Mouse (Mus musculus) skeletal muscle tissue, postnatal 0 days (tissue): Measurements from ENCODE around the gene Ubac2. TPM values are rescaled to one million over a fixed set of nuclear protein-coding genes. Genes with fewer than 3 reads are reported as not detected.

ENCODE experiments used
- polyA plus RNA-seq: library from polyadenylated mRNA; unstranded; fragments of >200 nt; fragmentation: Nextera tagmentation; extraction: Ambion mirVana; gene quantifications from 2 replicates; pipeline ENCODE4 v1.2.1, GENCODE M21; 2015

The Ubac2 gene
- 35.8 and 38.9 TPM in 2 replicates for polyA plus RNA-seq

GRCm38 (mm10) chr14:121878176-121878858 lies at the start of gene Ubac2:
Gene Ubac2, plus strand, starts transcription at chr14:121878620.

GRCm38 (mm10) chr14:121915621-121916020 lies 37.2 kb downstream of the Ubac2 start, which contains the start of gene Gpr18:
Gene Gpr18, minus strand, starts transcription at chr14:121915781.

GRCm38 (mm10) chr14:121964990-121965389 lies 86.6 kb downstream of the Ubac2 start, which contains the start of gene Gpr183:
Gene Gpr183, minus strand, starts transcription at chr14:121965195.

GRCm38 (mm10) chr14:122034451-122034850 lies 156.0 kb downstream of the Ubac2 start, which contains the start of gene Timm8a2:
Gene Timm8a2, plus strand, starts transcription at chr14:122034674.

Other genes starting within 250 kb of the Ubac2 start
- gene Dock9, start 80.8 kb upstream of the Ubac2 start, polyA plus RNA-seq = 6.2 and 7.0 TPM in 2 replicates
- gene Gpr18, start 37.2 kb downstream of the Ubac2 start, polyA plus RNA-seq = 0.09 and 0.19 TPM in 2 replicates
- 1.6 and 2.9 TPM in 2 replicates for gene Gpr183, start 86.6 kb downstream of the Ubac2 start, polyA plus RNA-seq
- gene Timm8a2, start 156.1 kb downstream of the Ubac2 start, polyA plus RNA-seq = not detected in 2 replicates
- gene Tm9sf2, start 228.4 kb downstream of the Ubac2 start, polyA plus RNA-seq = 82.4 and 89.1 TPM in 2 replicates